Mouse (Mus musculus) induced T-regulatory cell, adult 2 months (primary cell): ENCODE results near the gene Snrnp35.
A peak's percentile ranks its signal among the peaks of the same experiment; 100 is the strongest.
"Not testable (repeated sequence)": the region's sequence is repeated elsewhere in the genome, so short reads cannot be mapped to it uniquely, and the experiment has no call there.

Experiments
- DNase-seq: peaks from one replicate; pipeline ENCODE4 v3.0.0-alpha.2; 2012; ENCODE audit warnings: low read depth

Gene Snrnp35

DNA sequence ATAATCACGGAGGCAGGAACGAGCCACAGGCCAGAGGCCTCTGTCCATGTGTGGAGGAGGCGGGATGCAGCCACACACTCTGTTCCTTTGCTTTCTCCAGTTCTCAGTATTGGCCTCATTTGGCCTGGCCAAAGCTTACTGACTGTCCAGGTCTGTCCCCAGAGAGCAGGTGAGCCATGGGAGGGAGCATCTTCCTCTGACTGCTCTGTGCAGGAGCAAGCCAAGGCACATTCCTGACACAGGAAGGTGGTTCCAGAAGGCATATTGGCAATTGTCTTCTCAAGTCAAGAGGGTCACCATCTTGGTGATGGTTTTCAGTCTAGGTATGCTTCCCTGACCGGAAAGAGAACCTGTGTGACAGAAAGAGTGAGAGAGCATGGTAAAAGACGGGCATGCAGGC, 19.5 kb upstream of the Snrnp35 start:
- no peak for DNase-seq

GRCm38 (mm10) chr5:124464905-124465304, 18.0 kb upstream of the Snrnp35 start:
- no peak for DNase-seq

DNA sequence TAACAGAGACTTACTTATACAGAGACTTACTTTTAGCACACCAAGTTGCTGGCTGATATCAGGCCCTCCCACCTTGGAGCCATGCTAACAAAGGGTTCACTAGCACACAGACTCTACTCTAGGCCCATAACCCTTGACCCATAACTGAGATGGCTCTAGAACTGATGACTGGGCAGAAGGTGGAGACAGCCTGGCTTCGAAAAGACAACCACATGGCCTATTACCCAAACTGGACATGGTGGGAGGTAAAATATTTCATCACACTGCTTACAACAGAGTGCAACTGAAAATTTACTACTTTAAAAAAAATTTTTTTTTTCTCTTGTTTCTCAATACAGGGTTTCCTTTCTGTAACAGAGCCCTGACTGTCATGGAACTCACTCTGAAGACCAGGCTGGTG, 15.2 kb upstream of the Snrnp35 start:
- DNase-seq = no peak

DNA sequence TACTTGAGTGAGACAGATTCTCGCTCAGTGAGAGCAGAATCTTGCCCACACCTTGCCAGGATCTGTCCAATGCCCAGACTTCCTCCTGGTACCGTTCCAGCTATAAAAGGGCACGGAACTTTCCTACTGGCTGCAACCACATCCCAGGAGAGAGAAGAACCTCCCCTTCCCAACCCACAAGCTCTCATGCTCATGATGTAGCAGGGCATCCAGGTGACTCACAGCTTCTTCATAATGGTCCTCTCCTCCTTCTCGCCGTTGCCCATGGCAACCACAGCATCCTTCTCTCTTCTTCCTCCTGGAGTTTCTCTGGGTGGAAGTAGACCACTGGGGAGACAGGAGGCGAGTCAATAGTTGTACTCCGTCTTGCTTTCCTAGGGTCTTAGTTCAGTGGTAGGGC, 14.6 kb upstream of the Snrnp35 start:
- DNase-seq = peak; percentile 21

GRCm38 (mm10) chr5:124469486-124469885, 13.4 kb upstream of the Snrnp35 start:
- DNase-seq = no peak

DNA sequence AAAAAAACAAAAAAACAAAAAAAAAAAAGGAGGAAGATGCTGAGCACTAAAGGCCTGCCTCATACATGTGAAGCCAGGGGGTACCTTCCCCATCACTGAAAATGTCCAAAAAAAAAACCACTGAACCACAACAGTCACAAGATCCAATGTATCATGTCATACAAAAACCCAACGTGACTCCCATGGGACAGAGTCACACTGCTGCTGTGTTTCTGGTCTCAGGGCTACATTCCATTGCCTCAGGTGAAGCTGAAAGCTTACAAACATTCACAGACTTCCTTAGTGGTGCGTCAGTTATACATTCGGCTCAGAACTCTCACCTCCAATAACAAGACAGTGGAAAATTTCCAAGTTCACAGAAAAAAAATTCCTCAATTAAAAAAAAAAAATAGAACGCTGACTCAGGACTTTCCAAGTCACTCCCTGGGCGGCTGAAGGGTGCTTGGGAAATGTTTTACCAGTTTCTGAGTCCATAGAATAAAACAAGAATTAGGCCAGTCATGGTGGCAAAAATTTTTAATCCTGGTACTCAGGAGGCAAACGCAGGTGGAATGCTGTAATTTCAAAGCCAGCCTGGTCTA, 12.3 kb upstream of the Snrnp35 start:
- DNase-seq = peak; percentile 37

DNA sequence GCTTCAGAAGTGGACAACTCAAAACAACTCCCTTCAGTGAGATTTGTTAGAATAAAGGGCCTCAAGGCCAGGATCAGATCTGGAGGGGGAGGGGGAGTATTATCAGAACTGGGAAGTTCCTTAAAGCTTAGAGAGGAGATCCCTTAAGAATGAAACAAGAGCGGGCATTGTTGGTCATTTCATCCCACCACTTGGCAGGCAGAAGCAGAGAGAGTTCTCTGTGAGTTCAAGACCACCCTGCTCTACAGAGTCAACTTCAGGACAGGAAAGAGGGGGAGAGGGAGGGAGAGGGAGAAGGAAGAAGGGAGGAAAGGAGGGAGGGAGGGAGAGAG, 4.1 kb upstream of the Snrnp35 start:
- DNase-seq = no peak

GRCm38 (mm10) chr5:124480119-124480518, 2.8 kb upstream of the Snrnp35 start:
- DNase-seq = peak; percentile 84

DNA sequence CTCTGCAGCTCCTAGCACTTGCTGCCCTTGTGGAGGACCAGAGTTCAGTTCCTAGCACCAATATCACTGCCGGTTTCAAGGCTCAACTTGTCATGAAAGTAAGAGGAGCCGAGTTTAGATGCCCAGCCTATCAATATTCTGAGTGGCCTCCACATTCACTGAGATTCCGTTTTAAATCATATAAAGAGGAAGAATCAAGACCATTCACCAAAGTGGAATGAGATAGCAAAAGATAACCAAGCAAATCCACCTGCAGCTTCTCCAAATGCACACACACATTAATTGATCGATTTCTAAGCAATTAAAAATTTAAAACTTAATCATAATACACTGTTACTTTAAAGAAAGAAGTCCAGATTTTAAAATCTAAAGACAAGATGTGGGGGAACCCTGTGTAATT, 1.2 kb upstream of the Snrnp35 start:
- no peak for DNase-seq

DNA sequence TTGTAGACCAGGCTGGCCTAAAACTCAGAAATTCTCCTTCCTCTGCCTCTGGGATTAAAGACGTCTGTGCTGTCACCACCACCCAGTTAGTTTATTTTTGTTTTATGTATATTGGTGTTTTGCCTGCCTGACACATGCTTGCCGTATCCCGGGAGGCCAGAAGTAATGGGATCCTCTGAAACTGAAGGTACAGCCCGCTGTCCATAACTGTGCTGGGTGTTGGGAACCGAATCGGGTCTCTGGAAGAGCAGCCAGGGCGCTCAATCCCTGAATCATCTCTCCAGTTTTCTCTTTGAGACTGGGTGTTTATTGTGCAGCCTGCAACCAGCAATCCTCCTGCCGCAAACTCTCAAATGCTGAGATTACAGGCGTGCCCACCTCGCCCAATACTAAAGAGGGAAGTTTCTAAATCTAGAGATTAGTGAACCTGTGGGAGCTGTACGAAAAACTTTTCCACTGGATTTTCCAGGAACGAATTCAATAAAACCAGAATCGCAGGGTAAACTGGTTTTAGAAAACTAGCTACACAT, 433 bp upstream of the Snrnp35 start:
- no peak for DNase-seq

- DNase-seq = no peak
Observed at GRCm38 (mm10) chr5:124483655-124484396, 892 bp downstream of the Snrnp35 start.

DNA sequence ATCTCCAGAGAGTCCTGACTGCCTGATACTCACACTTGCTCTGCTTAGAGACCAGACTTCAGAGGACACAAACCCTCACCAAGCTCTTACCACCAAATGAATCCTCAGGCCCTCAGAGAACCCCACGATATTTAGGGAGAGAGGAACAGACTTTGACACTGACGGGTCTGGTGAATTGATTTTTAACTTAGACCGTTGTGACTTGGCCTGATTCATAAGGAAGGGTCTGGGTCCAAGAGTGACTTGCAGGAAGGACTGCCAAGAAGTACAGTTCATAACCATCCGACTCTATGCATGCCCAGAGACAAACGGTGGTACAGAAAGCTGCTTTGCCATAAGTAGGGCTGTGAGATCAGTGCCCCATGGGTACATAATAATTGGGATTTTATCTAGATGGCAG, 2.7 kb downstream of the Snrnp35 start:
- no peak for DNase-seq

DNA sequence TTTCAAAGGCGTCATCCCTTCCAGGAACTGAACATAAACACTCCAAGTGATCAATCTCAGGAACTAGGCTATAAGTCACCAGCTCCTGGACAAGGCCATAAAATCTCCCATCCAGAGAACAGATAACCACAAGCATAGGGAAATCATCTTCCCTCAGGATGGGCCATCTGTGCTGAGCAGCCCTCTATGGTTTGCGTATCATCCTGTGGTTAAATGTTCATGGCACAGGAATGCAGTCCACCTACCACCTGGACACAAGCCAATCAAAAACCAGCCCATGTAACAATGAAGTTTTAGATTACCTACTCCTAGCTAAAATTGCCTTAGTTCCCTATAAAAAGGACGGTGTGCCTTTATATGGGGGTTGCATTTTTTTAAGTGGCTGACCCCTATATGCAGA, 6.0 kb downstream of the Snrnp35 start:
- DNase-seq = no peak

DNA sequence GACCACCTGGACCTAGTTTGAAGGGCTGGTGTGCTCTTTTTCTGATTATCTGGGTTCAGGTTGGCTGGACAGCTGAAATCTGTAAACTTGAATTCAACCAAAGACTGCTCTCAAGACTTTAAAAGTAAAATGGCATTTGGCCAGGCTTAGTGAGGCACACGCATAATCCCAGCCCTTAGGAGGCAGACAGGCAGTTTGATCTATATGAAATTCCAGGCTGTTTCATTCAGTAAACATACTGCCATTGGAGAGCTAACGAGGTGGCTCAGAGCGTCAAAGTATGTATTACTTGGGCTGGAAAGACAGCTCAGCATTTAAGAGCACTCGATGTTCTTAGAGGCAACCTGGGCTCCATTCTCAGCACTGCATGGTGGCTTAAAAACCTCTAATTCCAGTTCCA, 8.8 kb downstream of the Snrnp35 start:
- DNase-seq = no peak

DNA sequence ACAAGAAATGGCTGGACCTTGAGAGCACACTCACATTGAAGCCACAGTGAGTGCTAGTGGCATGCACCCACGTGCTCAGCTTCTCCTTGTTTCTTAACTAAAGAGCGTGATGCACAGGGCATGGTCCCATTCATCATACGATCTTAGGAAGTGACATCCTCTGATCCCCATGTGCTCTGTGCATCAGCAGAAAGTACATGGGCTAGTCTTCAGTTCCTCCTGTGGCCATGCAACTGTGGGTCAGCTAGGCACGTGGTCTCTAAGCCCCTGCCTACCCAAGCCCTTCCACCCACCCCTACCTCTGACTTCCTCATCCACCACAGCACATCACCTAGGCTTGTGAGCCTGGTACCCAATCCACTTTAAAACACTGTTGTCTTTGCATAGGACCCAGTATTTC, 9.7 kb downstream of the Snrnp35 start:
- no peak for DNase-seq

GRCm38 (mm10) chr5:124493455-124493854, 10.5 kb downstream of the Snrnp35 start:
- DNase-seq = no peak

GRCm38 (mm10) chr5:124495547-124495946, 12.6 kb downstream of the Snrnp35 start:
- DNase-seq = no peak

DNA sequence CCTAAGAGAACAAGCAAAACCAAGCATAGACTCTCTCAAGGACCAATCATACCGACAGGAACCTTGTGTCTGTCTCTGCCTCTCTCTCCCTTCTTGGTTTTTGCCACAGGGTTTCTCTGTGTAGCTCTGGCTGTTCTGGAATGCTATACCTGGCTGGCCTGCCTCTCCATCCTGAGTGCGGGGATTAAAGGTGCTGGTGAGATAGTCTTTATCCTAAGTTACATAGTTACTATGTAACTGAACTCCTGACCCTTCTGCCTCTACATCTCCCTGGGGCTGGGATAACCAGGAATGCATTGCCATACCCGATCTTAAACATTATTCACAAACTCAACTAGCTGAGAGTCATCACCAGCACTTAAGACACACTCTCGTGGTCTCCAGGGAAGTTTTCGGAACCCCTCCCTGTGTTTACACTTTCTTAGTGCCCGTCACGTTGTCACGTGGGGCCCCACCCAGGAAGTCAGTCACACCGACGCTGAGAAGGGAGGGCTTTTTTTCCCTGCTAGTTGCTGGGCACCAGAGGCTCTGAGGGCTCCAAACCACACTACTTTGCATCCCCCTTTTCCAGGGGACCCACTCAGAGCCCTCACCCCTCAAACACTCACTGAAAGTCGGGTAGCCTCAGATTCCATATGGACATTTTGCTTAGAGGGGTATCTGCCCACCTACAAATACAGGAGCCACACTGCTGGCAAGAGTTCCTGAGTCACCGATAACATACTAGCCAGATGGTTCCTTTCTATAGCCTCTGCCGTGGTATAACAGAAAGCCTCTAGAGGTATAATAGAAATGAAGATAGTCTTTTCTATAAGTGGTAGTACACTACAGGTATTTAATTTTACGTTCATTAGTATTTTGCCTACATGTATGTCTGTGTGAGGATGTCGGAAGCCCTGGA, 13.9 kb downstream of the Snrnp35 start:
- DNase-seq = peak; percentile 87

DNA sequence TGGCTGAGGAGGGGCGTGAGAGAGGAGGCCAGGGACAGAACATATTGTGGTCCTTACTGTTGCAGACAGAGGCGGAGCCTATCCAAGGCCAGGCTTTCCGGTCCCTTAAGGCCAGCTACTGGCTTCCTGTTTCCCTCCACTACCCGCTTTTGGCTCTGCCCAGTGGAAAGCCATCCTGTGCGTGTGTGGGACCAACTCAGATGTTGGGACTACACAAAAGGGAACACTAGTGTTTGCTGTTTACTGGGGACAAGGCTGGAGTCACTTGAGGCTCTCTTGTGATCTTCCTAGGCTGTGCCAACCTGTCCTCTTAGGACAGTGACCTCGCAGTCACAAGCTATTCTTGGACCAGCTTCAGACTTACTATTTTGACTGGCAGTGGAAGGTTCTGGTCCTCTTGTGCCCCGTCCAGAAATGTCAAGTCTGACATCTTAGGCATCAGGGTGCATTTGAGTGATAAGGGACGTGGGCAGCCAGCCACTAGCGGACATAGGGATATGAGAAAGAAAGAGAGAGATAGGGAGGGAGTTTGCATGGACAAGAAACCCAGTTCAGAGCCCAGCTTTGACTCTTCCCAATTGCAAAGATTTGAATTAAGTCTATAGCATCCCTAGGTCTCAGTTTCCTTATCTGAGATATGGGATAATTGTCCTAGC, 15.4 kb downstream of the Snrnp35 start:
- DNase-seq = peak; percentile 38

DNA sequence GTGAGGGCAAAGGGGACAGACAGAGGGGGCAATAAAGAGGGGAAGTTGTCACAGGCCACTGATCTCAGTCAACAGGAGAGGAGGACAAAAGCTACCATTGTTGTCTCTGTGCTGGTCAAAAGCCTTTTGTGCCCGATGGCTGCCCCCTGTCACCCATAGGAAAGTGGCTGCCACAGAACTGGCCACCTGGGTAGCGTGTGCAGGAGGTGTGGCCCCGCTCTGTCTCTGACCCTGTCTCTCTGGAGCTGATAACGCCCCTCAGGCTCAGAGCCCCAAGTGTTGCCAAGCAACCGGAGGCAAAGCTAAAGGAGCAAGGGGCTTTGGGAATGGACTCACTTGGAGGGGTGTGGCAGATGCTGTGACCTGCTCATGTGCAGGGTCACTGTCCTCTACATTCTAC, 16.1 kb downstream of the Snrnp35 start:
- no peak for DNase-seq

DNA sequence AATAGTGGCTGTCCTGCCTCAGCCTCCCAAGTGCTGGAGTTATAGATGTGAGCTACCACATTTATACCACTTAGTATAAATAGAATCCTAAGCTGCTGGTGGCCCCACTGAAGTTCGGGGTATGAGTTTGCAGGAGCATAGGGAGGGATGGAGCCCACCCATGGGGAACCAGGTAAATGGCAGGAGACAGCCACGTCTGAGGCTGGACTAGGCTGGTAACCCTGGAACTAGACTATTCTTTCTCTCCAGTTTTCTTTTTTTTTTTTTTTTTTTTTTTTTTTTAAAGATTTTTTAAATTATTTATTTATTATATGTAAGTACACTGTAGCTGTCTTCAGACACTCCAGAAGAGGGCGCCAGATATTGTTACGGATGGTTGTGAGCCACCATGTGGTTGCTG, 17.1 kb downstream of the Snrnp35 start:
- not testable (repeated sequence) for DNase-seq

- DNase-seq = no peak
Observed at GRCm38 (mm10) chr5:124500573-124500972, 17.6 kb downstream of the Snrnp35 start.
